Mouse (Mus musculus) gastrocnemius, postnatal 4 days (tissue): ENCODE measurements around the gene Usp39. TPM values are rescaled to one million over a fixed set of nuclear protein-coding genes. Genes with fewer than 3 reads are reported as not detected.
A peak's percentile ranks its signal among the peaks of the same experiment; 100 is the strongest.

Experiments used
- DNase-seq, 2 experiments: peaks; one replicate each; pipeline ENCODE4 v3.0.0; 2021 to 2022; ENCODE audit warnings: low spot score in 2 of 2, mixed read lengths in 2 of 2
- long read RNA-seq, 2 experiments: library from polyadenylated mRNA; stranded (forward); transcript quantifications; one replicate each; pipeline ENCODE4 v2.0.0; 2021
- total RNA-seq, 2 experiments: library from RNA; stranded (reverse); gene quantifications; 2 replicates each; pipeline ENCODE4 v1.2.3; 2021

Gene Usp39
- 10 to 100 TPM; 19.3 to 21.0 TPM for total RNA-seq
- long read RNA-seq, experiment 1, transcript Usp39-201 (13 exons, 2,244 nt): major isoform, 32 of 35 reads
- long read RNA-seq, experiment 1, partial matches to known transcripts: 0 of 35 reads
- long read RNA-seq, experiment 1, other reads (novel, unspliced or antisense): 3 of 35 reads
- long read RNA-seq, experiment 2, transcript Usp39-201 (13 exons, 2,244 nt): major isoform, 33 of 51 reads
- long read RNA-seq, experiment 2, partial matches to known transcripts: 5 of 51 reads
- long read RNA-seq, experiment 2, other reads (novel, unspliced or antisense): 13 of 51 reads

DNA sequence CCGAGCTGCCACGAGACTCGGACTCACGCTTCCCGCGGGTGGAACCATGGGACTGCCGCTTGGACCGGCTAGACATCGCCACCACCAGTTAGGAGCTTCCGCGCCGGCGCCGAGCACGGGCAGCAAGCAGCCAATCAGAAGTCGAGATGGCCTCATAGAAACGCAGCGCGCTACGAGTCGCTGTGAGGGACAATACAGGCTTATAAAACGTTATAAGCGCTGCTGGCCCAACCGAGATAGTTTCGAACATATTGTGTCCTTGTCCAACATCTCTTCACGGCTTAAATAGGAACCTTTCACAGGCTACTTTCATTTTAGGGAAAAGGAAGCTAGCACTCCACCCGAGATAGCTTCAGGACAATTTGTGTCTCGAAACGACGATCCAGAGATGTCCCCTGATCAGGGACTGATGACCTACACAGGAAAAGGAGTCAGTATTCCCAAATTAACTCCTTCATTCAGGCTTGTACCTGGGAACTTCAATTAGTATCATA, at the start of gene Usp39:
Usp39 (minus strand) TSS at position 111 of the 494 bp plus-strand sequence.
- peak; percentile 81 to 94 for DNase-seq

DNA sequence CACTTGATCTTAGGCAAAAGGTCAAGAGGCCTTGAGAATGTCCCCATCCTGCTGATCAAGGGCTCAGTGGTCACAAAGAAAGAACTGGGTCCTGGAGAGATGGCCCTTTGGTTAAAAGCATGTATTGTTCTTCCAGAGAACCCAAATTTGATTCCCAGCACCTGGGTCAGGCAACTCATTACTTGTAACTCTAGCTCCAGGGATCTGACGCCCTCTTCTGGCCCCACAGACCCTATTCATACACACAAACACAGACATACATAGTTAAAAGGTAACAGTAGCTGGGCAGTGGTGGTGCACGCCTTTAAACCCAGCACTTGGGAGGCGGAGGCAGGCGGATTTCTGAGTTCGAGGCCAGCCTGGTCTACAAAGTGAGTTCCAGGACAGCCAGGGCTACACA, 47.4 kb upstream of the Usp39 start:
- DNase-seq: no peak

DNA sequence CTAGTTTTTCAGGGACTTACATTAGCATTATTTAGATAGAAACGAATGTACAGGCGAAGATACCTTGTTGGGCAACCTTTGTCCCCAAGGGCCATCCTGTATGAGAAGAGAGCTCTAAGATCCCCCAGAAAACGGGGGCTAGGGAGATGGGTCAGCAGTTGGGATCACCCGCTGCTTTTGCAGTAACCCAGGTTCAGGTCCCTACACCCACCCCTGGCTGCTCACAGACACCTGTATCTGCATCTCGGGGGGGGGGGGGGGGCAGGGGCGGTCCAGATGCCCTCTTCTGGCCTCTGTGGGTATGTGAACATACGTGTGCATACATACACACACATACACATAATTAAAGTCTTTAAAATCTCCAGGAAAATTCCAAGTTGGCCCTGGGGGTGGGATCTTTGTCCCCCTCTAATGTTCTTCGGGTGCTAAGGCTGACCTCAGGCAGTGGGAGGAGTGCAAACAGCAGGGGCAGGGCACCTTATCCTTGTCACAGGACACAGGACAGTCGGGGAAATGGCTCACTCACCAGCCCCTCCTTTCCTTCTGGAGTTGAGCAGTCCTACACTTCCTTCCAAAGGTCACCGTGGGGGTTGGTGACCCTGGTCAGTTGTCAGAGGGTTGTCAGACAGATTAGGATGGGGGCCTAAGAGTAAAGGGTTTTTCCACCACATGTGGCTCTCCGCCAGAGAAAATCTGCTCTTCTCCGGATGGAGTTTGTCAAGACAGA, 46.0 kb upstream of the Usp39 start:
- no peak for DNase-seq

DNA sequence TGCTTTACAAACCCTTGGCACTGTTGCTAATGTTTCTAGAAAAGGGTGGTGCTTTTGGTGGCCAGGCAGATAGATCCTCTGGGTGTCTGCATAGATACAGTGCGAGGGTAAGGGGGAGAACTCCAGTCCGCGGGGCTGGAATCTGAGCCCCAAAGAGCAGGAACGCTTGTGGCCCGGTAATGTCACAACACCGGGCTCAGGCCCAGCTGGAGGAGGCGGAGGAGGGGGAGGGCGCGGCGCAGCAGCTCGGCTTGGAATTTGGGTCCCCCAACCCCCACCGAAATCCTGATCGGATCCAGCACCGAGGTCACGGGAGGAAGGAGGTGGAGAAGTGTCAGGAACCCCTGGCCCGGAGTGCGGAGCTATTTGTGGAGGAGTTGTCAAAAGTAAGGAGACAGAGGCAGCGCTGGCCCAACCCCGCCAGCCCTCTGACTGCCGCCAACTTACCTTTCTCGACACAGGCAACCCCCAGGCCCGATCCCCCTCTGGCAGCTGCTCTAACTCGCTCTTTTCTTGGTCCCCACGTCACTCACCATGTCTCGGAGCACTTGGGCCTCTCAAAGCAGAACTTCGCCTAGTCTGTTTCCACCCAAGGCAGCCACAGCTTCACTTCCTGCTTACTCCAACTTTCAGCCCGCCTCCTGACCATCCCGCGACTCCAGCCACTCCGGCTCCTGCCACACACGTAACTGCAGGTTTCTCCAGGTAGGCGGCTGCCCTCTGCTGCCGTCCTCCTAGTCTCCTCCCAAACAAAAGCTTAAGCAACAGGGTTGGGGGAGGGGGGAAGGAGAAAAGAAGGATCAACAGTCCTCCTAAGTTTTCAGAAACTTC, 45.2 kb upstream of the Usp39 start, which contains the start of gene Vamp8:
Vamp8 (minus strand) TSS at position 763 of the 831 bp plus-strand sequence.
- peak; percentile 79 to 87 for DNase-seq

DNA sequence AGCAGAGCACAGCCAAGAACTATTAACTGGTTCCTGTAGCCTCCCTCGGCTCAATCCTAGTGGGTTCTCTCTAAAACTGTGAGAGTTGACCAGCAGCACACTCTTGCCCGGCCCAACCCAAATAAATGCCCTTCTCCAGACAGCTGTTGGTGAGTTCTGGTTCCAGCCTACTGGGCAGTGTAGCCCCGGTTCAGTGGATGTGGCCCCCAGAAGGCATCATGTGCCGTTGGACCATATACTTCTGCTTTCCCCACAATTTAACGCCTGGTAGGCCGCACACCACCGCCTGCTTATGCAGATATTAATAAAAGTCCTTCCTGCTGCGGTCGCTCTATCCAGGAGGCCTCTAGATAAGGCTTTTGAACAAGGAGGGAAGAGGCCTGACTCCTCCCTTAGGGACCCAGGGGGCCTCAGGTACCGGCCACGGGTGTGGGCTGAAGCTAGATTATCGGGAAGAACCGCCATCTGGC, 44.5 kb upstream of the Usp39 start:
- DNase-seq: no peak

DNA sequence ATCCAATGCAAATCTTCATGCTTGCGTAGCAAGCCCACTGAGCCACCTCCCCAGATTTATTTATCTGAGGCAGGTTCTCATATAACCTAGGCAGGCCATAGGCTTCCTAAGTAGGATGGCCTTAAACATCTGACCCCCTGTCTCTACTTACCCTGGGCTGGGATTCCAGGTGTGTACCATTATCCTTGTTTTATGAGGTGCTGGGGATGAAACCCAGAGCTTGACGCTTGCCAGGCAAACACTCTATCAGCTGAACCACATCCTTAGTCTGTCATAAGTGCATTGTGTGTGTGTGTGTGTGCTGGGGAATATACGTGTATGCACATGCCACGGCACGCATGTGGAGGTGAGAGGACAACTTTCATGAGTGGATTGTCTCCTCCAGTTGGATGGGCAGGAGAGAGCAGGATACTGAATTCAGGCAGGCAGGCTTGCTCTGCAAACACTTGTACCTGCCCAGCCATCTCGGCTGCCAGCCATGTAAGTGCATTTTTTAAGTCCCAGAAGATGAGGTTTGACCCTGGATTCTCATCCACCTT, 43.9 kb upstream of the Usp39 start:
- no peak for DNase-seq

DNA sequence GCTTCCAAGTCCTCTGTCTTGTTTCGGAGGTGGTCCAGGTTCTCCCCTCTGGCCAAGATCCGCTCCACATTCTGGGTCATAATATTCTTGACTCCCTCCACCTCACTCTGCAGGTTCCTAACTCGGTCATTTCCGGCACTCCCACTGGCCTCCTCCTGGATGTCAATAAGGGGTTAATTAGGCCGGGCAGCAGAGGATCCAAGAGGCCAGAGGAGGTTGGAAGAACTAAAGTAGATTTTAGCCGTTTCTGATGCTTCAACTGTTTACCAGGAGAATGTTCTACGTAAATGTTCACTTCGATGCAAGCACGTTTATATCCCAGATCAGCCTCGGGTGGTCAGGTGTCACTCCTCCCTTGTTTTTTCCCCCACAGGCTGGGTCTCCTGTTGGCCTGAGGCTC, 43.3 kb upstream of the Usp39 start:
- DNase-seq: no peak

DNA sequence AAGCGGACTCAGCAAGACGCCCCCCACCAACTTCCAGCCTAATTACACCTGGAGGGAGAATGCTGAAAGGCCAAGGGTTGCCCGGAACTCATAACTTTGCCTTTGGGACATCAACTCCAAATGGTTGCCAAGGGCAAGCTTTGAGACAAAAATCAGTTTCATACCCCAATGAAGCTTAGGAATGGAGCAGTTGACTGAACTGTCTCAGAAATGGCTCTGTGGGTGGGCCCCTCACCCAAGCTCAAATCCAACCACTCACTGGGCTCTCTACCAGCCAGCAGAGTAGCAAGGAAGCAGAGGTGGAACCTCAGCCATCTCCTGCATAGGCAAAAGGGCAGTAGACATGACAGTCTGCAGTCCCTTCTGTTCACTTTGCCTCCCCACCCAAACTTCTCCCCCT, 42.8 kb upstream of the Usp39 start:
- no peak for DNase-seq

DNA sequence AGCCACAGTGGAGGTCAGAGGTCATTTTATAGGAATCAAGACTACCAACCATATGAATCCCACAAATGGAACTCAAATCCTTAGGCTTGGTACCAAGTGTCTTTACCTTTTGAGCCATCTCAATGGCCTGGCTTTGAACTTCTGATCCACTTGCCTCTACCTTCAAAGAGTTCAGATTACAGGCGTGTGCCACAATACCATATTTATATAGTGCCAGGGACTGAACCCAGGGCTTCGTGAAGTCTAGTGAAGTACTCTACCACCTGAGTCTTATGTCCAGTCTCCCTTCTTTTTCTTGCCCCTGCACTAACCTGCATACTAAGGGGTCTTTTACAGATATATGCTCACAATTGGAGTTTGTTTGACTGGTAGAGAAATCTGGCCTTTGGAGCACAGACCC, 41.6 kb upstream of the Usp39 start:
- DNase-seq: no peak

DNA sequence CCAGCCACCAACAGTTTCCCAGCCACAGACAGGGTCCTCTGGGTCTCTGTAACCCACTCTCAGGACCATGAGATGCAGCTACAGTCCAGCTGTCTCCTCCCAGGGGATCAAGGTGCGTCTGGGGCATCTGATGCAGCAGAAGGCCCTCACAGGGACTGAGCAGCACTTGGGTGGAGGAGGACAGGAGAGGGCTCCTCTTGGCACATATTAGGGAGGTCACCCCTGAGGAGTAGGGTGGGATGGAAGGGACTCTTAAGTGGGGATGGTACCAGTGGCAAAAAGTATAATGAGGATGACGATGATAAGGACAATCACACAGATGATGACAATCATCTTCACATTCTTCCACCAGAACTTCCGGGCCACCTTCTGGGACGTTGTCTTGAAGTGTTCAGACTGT, 40.3 kb upstream of the Usp39 start:
- no peak for DNase-seq

DNA sequence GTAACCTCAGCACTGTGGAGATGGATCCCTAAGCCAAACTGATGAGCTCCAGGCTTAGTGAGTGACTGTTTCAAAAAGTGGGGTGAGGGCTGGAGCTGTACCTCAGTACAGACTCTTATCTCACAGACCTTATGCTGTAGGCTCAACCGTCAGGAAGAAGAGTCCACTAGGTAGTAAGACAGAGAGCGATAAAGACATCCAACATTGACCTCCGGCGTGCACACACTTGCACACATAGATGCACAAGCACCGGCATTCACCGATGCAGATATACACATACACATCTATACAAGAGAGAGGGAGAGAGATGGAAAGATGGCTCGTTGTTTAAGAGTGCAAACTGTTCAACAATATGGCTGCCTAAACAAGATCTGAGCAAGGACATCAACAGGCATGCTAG, 39.0 kb upstream of the Usp39 start:
- DNase-seq: no peak

DNA sequence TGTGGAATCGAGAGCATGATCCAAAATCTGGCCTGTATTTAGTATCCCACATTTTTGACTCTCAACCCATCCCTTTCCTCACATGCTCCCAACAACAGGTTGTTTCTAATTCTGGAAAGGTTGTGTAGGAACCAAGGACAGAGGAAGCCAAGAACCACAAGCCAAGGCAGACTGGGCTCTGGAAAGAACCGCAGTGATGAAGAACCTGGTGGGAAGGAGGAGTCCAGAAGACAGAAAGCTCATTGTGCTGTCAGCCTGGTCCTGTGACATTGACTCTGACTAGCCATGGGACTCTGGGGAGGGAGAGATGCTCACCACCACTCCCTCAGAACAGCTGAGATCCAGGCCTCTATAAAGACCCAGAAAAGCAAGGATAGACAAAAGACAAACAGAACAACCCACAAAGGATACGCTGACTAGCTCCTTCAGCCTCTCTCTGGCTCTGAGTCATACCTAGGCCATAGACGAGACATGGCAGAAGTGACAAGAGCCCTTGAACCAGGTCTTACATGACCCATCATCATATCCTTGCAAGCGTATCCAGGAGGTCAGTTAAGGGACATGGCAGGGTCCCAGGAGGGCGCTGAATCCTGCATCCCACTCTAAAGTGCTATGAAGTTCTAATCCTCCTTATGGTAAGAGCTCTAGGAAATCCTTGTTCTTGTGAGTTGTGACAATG, 38.3 kb upstream of the Usp39 start:
- no peak for DNase-seq

DNA sequence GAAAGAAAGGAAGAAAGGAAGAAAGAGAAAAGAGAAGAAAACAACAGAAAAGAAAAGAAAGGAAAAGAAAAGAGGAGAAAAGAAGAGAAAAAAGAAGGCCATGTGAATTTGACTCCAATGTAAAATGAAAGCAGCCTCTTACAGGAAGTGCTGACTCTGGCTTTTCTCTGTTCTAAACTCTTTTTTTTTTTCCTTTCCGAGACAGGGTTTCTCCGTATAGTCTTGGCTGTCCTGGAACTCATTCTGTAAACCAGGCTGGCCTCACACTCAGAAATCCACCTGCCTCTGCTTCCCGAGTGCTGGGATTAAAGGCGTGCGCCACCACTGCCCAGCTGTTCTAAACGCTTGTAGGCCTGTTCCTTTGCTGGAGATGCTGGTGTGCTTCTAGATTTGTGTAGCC, 37.5 kb upstream of the Usp39 start:
- DNase-seq: no peak

DNA sequence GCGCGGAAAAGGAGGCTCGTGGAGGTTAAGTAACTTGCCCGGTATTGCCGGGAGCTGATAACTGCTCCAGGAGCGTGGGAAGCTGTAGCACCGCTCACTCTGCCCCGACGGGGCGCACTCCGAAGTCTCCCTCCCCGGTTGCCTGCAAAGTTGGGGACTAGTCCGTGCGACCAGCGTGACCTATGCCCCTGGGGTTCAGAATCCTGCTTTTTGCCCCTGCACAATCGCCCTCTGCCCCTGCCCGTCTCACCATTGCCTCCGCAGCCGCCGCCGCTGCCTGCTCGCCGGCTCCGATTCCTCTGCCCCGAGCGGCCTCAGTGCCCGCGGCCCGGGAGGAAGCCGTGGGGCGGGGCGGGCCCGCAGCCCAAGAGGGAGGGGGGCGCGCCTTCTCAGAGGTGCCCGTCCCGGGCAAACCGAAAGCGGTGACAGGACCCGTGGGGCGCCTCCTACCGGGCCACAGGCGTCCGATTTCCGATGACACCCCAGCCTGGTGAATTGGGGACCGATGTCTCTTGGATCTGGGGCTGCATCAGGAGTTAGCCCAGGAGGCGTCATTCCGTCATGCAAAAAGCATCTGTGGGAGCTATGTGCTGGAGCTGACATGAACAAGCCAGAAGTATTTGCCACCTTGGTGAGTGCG, 35.3 kb upstream of the Usp39 start, which contains the start of gene Vamp5:
Vamp5 (minus strand) TSS at position 338 of the 640 bp plus-strand sequence.
- DNase-seq: peak; percentile 57 to 78

DNA sequence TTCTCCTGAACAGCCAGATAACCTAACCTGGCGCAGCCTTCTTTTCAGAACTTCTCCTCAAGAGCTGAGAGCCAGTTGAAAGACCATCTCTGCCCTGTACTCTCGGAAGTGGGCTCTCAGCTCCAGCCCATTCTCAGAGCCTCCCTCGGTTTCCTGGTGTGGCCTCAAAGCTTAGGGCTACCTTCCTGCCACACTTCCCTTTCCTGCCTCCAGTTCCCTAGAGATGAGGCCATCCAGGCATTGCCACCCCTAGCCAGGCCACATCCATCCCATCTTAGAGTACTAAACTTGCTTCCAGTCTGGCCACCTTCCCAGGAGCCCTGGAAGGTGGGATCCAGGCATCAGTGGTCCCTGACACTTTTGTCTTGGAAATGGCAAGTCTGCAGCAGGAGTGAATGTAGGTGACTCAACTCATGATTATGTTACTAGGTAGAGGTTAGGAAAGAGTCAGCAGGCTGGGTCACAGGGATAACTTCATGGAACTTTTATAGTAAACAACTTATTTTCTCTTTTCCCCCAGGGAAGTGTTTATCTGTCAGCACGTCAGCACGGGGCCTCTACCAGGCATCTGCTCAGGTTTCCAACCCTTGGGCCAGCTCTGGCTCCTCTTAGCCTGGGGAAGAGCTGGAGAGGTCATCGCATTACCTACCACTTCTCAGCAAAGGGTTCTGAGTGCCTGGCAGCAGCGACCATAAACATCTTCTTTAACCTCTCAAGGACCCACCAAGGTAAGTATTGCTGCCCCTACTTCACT, 34.6 kb upstream of the Usp39 start:
- DNase-seq: no peak

DNA sequence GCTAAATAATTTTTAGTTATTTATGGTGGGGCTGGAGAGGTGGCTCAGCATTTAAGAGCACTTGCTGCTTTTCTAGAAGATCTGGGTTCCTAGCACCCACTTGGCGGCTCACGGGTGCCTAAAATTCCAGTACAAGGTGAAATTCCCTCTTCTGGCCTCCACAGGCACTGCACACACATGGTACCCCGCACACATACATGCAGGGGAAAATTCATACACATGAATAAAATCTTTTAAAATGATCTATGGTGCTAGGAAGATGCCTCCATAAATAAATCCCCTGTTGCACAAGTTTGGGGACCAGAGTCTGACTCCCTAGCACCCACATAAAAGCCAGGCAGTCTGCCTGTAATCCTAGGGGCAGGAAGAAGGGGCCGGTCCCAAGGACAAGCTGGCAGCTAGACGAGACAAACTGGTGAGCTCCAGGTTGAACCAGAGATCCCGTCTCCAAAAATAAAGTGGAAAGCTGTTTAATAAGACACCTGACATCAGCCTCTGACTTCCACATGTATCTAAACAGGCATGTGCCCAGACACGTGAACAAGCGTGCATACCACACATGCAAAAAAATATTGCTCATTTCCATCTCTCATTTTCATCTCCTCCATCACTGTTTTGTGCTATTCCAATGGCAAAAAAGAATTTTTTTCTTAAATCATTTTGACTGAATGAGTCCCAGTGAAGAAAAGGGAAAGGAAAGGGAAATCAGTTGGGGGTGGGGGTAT, 33.7 kb upstream of the Usp39 start:
- DNase-seq: no peak

DNA sequence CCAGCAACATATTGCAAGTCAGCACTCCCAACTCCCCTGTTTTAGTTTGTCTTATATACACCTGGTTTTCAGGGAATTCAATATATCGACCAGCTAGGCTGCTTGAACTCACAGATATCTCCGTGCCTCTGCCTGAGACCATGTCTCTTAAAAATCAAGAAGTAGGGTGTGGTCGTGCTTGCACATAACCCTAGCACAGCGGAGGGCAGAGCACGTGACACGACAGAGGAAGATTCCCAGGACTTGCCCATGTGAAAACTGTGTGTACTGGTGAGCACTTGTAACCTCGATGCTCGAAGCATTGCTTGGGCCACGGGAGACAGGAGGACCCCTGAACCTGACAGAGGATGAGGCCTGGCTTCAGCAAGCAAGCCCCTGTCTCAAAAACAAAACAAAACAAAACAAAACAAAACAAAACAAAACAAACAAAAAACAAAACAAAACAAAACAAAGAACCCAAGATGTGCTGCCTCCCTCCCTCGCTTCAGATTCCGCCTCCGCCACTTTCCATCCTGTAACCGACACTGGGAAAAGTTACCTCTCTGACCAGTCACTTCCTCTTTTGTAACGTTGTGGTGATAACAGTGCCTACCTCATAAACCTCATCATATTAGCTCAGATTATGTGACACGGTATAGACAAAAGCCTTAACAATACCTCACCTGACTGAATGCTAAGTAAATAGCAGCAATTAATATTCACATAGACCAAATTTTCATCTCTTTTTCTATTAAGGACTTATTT, 30.0 kb upstream of the Usp39 start:
- no peak for DNase-seq

DNA sequence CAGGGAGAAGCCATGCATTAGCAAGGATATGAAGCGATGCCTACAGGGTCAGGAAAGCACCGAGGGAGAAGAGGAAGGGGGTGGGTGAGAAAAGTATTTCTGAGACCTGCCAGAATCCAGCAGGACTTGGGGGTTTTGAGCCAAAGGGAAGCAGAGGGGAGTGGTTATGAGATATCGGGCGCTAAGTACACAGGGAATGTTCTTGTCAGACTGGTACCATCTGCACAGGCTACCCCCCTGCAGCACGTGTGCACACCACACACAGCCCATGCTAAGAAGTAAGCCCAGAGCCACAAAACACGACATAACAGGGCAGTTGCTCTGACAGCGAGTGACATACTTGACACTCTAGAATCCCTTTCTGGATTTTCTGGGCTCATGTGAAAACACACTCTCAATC, 29.2 kb upstream of the Usp39 start:
- DNase-seq: no peak
